Mouse (Mus musculus): ENCODE measurements around the gene Dmwd. TPM values are rescaled to one million over a fixed set of nuclear protein-coding genes. Genes with fewer than 3 reads are reported as not detected.

Gene Dmwd
- polyA plus RNA-seq (2015; fragmentation: Nextera tagmentation; extraction: Ambion mirVana): 32.0 and 35.1 TPM in 2 replicates

- H3K4me3 ChIP-seq: peak within 1 kb of the TSS; percentile 95
- peaks cover 30% of the 10 kb centered on the region for H3K36me3 ChIP-seq
- under 1% methylated on average over 70 of the region's 91 CpGs for WGBS
- no peaks in the 10 kb centered on the region for H3K27me3 ChIP-seq
- H3K4me2 ChIP-seq (replicated peaks): peak within 1 kb of the TSS; percentile 97
- peaks cover 23% of the 10 kb centered on the region for H3K4me1 ChIP-seq
- peak within 1 kb of the TSS; percentile 91 for H3K9ac ChIP-seq (replicated peaks)
- peak within 1 kb of the TSS; percentile 66 for H3K27ac ChIP-seq (replicated peaks)
- peak; percentile 99 for ATAC-seq (replicated peaks)
- H3K9me3 ChIP-seq: no peaks in the 10 kb centered on the region
Observed at GRCm38 (mm10) chr7:19075723-19076585, at the start of gene Dmwd. TSS of gene Dmwd (plus strand) at chr7:19076227.

GRCm38 (mm10) chr7:19028067-19028466 lies 48.0 kb upstream of the Dmwd start:
- Histone ChIP-seq H3K4me1 (peaks cover 23% of the 10 kb centered on the region), H3K9me3 (no peaks in the 10 kb centered on the region), H3K4me3 (no peak overlapping the region), H3K4me2 (replicated peaks) (no peak overlapping the region), H3K36me3 (peaks cover 39% of the 10 kb centered on the region), H3K27ac (replicated peaks) (no peak overlapping the region), H3K9ac (replicated peaks) (no peak overlapping the region), H3K27me3 (peaks cover 7% of the 10 kb centered on the region)
- no peak for ATAC-seq (replicated peaks)

DNA sequence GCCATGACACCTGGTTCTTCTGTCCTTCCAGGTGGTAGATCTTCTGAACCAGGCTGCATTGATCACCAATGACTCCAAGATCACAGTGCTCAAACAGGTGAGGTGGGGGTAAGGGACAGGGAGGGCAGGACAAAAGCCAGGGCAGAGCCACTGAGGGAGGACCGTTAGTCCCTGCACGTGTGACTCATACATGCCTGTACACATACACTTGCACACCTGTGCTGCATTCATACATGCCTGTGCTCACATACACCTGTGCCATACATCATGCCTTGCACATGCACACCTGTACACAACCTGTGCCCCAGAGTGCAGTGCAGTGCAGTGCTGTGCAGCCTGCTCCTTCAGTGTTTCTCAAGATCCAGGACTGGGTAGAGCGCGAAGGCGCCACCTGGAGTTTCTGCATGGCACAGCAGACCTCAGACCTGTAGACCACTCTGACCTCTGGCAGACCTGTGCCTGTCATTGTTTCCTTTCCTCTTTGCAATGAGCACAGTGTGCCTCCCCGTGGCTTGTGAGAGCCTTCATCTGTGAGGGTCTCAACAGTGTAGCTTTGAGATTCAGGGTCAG lies 46.9 kb upstream of the Dmwd start:
- Histone ChIP-seq H3K4me2 (replicated peaks) (no peak overlapping the region), H3K27ac (replicated peaks) (no peak overlapping the region), H3K9me3 (no peaks in the 10 kb centered on the region), H3K36me3 (peaks cover 46% of the 10 kb centered on the region), H3K4me1 (peaks cover 23% of the 10 kb centered on the region), H3K9ac (replicated peaks) (no peak overlapping the region), H3K27me3 (no peaks in the 10 kb centered on the region), H3K4me3 (no peak overlapping the region)
- peak; percentile 14; the same call in 1 of the 2 replicates for ATAC-seq (replicated peaks)
- 58% methylated on average over 6 of the region's 6 CpGs for WGBS

GRCm38 (mm10) chr7:19031641-19032040 lies 44.4 kb upstream of the Dmwd start:
- ATAC-seq (replicated peaks): no peak
- 71% methylated on average over 4 of the region's 4 CpGs for WGBS

DNA sequence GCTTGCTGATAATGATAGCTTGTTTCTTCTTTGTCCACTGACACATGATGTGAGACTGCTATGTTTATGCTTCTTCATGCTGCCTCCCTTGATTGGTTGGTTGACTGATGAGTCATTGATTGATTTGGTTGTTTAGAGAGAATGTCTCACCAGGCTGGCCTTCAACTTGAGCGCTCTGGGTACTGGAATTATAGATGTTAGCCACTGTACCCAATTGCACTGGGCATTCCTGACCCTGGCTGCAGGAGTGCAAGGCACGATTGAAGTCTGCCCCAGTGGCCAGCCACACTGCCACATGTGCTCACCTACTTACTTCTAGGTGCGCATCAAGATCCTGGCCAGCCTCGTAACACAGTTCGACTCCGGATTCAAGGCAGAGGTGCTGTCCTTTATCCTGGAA lies 31.4 kb upstream of the Dmwd start:
- Histone ChIP-seq H3K4me3 (no peak overlapping the region), H3K4me1 (no peaks in the 10 kb centered on the region), H3K9ac (replicated peaks) (no peak overlapping the region), H3K4me2 (replicated peaks) (no peak overlapping the region), H3K27ac (replicated peaks) (no peak overlapping the region), H3K36me3 (peaks cover 99% of the 10 kb centered on the region), H3K9me3 (no peaks in the 10 kb centered on the region), H3K27me3 (no peaks in the 10 kb centered on the region)
- 98% methylated on average over 6 of the region's 6 CpGs for WGBS
- ATAC-seq (replicated peaks): no peak

More at GRCm38 (mm10) chr7:19031641-19032040, 44.4 kb upstream of the Dmwd start:
- Histone ChIP-seq H3K27me3 (no peaks in the 10 kb centered on the region), H3K4me1 (0 out of 2 replicates have a peak, but pooled peaks cover 4% of the 10 kb centered on the region), H3K27ac (replicated peaks) (no peak overlapping the region), H3K9ac (replicated peaks) (no peak overlapping the region), H3K9me3 (no peaks in the 10 kb centered on the region), H3K4me2 (replicated peaks) (no peak overlapping the region), H3K4me3 (no peak overlapping the region), H3K36me3 (peaks cover 68% of the 10 kb centered on the region)

GRCm38 (mm10) chr7:19046286-19047069 lies 29.5 kb upstream of the Dmwd start:
- H3K4me2 ChIP-seq (replicated peaks): no peak overlapping the region
- no peaks in the 10 kb centered on the region for H3K27me3 ChIP-seq
- H3K4me3 ChIP-seq: no peak overlapping the region
- no peak overlapping the region for H3K9ac ChIP-seq (replicated peaks)
- H3K4me1 ChIP-seq: no peaks in the 10 kb centered on the region
- ATAC-seq (replicated peaks): no peak
- H3K36me3 ChIP-seq: peaks cover 96% of the 10 kb centered on the region
- no peak overlapping the region for H3K27ac ChIP-seq (replicated peaks)
- 95% methylated on average over 11 of the region's 11 CpGs for WGBS
- no peaks in the 10 kb centered on the region for H3K9me3 ChIP-seq

GRCm38 (mm10) chr7:19048006-19048527 lies 28.0 kb upstream of the Dmwd start:
- no peak for ATAC-seq (replicated peaks)
- no peaks in the 10 kb centered on the region for H3K4me1 ChIP-seq
- H3K36me3 ChIP-seq: peaks cover 81% of the 10 kb centered on the region

GRCm38 (mm10) chr7:19049252-19049651 lies 26.8 kb upstream of the Dmwd start:
- peaks cover 2% of the 10 kb centered on the region for H3K4me1 ChIP-seq
- no peak for ATAC-seq (replicated peaks)
- no peaks in the 10 kb centered on the region for H3K9me3 ChIP-seq
- peaks cover 69% of the 10 kb centered on the region for H3K36me3 ChIP-seq
- no peak overlapping the region for H3K4me2 ChIP-seq (replicated peaks)
- no peak overlapping the region for H3K4me3 ChIP-seq
- 90% methylated on average over 5 of the region's 5 CpGs for WGBS
- no peak overlapping the region for H3K27ac ChIP-seq (replicated peaks)
- H3K27me3 ChIP-seq: no peaks in the 10 kb centered on the region
- no peak overlapping the region for H3K9ac ChIP-seq (replicated peaks)

More at GRCm38 (mm10) chr7:19048006-19048527, 28.0 kb upstream of the Dmwd start:
- H3K27ac ChIP-seq (replicated peaks): no peak overlapping the region
- H3K27me3 ChIP-seq: no peaks in the 10 kb centered on the region
- no peak overlapping the region for H3K4me3 ChIP-seq
- WGBS: 83% methylated on average over 14 of the region's 14 CpGs
- no peak overlapping the region for H3K9ac ChIP-seq (replicated peaks)
- H3K4me2 ChIP-seq (replicated peaks): no peak overlapping the region
- H3K9me3 ChIP-seq: no peaks in the 10 kb centered on the region

DNA sequence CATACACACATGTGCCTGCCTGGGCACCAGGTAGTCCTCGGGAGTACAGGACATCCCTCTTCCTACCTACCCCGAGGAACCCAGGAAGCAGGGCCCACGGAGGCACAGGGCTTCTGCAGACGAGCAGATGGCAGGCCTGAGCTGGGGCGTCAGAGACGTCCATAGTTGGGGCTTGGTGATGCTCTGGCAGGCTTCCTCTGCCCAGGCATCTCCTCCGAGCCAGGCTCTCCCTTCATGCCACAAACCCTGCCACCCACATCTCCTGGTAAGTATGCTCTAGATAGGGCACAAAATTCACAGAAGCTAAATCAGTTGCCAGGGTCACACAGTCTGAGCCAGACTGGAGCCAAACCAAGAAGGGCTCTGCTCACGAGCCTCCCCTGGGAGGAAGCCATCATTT lies 25.9 kb upstream of the Dmwd start:
- H3K36me3 ChIP-seq: peaks cover 60% of the 10 kb centered on the region
- no peaks in the 10 kb centered on the region for H3K27me3 ChIP-seq
- H3K27ac ChIP-seq (replicated peaks): no peak overlapping the region
- 86% methylated on average over 8 of the region's 8 CpGs for WGBS
- H3K4me3 ChIP-seq: no peak overlapping the region
- ATAC-seq (replicated peaks): no peak
- H3K4me2 ChIP-seq (replicated peaks): no peak overlapping the region
- H3K9me3 ChIP-seq: no peaks in the 10 kb centered on the region
- peaks cover 9% of the 10 kb centered on the region for H3K4me1 ChIP-seq
- no peak overlapping the region for H3K9ac ChIP-seq (replicated peaks)

GRCm38 (mm10) chr7:19051161-19051560 lies 24.9 kb upstream of the Dmwd start:
- Histone ChIP-seq H3K27ac (replicated peaks) (no peak overlapping the region), H3K36me3 (peaks cover 50% of the 10 kb centered on the region), H3K4me2 (replicated peaks) (no peak overlapping the region), H3K9ac (replicated peaks) (no peak overlapping the region), H3K27me3 (no peaks in the 10 kb centered on the region), H3K4me1 (peaks cover 9% of the 10 kb centered on the region), H3K9me3 (no peaks in the 10 kb centered on the region), H3K4me3 (no peak overlapping the region)
- WGBS: 76% methylated on average over 4 of the region's 4 CpGs
- no peak for ATAC-seq (replicated peaks)

GRCm38 (mm10) chr7:19052345-19053135 lies 23.5 kb upstream of the Dmwd start:
- Histone ChIP-seq H3K27me3 (no peaks in the 10 kb centered on the region), H3K36me3 (peaks cover 36% of the 10 kb centered on the region), H3K4me3 (no peak overlapping the region), H3K27ac (replicated peaks) (no peak overlapping the region), H3K9me3 (no peaks in the 10 kb centered on the region), H3K4me2 (replicated peaks) (no peak overlapping the region), H3K9ac (replicated peaks) (no peak overlapping the region), H3K4me1 (peaks cover 9% of the 10 kb centered on the region)
- ATAC-seq (replicated peaks): no peak
- WGBS: 87% methylated on average over 15 of the region's 15 CpGs
